Mouse (Mus musculus) stomach, postnatal 0 days (tissue): Measurements from ENCODE around the gene 2410002F23Rik.

Experiments
- CTCF ChIP-seq: IDR thresholded peaks from 2 replicates; pipeline ENCODE4 v1.5.1; 2016; ENCODE audit warnings: antibody characterized with exemption, low read depth, mild to moderate bottlenecking, moderate library complexity
- EP300 ChIP-seq: optimal IDR thresholded peaks from 2 replicates; pipeline ENCODE3; 2016; ENCODE audit warnings: antibody characterized with exemption

DNA sequence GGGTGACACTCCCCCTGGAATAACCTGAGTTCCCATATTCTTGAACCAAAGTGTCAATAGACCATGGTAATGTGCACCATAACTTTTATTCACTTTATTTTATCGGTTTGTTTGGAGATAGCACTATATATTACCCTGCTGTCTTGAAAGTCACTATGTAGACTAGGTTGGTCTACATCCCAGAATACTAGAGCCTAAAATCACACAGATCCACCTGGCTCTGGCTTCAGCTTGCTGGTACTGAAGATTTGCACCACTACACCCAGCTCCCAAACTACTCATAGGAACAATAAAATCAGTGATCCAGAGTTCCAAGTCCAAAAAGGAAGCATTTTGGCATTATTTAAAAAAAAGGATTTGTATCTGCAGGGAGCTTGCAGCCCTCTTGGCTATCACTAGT is 30.9 kb upstream of the 2410002F23Rik start, which contains the start of gene Klk1b5:
- TF ChIP-seq EP300 (no peak), CTCF (no peak)
